Mouse (Mus musculus) intestine, embryonic 15.5 days (tissue): Measurements from ENCODE around the gene Zranb3. TPM values are rescaled to one million over a fixed set of nuclear protein-coding genes. Genes with fewer than 3 reads are reported as not detected.
A peak's percentile ranks its signal among the peaks of the same experiment; 100 is the strongest.
"Not testable (repeated sequence)": the region's sequence is repeated elsewhere in the genome, so short reads cannot be mapped to it uniquely, and the experiment has no call there.

Experiments used
- ATAC-seq: fragments of 200-750 bp; cut with Nextera tagmentation; 2 replicates; pipeline ENCODE4 v1.8.0; 2017; ENCODE audit warnings: moderate TSS enrichment, moderate library complexity
- H3K27ac ChIP-seq: fragments of 300-500 bp; sonication (generic); 2 replicates; pipeline ENCODE4 v1.5.1; 2015; ENCODE audit warnings: mild to moderate bottlenecking, inconsistent platforms
- H3K27me3 ChIP-seq: fragments of 300-500 bp; sonication (generic); replicated peaks from 2 replicates; pipeline ENCODE4 v1.6.1; 2015; ENCODE audit warnings: inconsistent platforms
- H3K36me3 ChIP-seq: fragments of 300-500 bp; sonication (generic); 2 replicates; pipeline ENCODE4 v1.6.1; 2015; ENCODE audit warnings: inconsistent platforms
- H3K4me1 ChIP-seq: fragments of 300-500 bp; sonication (generic); replicated peaks from 2 replicates; pipeline ENCODE4 v1.6.1; 2015; ENCODE audit warnings: inconsistent platforms
- H3K4me2 ChIP-seq: fragments of 300-500 bp; sonication (generic); replicated peaks from 2 replicates; pipeline ENCODE4 v1.6.1; 2015; ENCODE audit warnings: mild to moderate bottlenecking, inconsistent platforms
- H3K4me3 ChIP-seq: fragments of 300-500 bp; sonication (generic); replicated peaks from 2 replicates; pipeline ENCODE4 v1.5.1; 2015; ENCODE audit warnings: inconsistent platforms
- H3K9ac ChIP-seq: fragments of 300-500 bp; sonication (generic); 2 replicates; pipeline ENCODE4 v1.6.1; 2015; ENCODE audit warnings: inconsistent platforms
- H3K9me3 ChIP-seq: fragments of 300-500 bp; sonication (generic); 2 replicates; pipeline ENCODE4 v1.6.1; 2016; ENCODE audit warnings: inconsistent platforms
- WGBS: fragments of 180-500 bp; shearing (Covaris S2); methylation state at CpG from one replicate; pipeline ENCODE4 v1.1.7; 2015; 5-methylcytosine and 5-hydroxymethylcytosine counted together
- polyA plus RNA-seq: library from polyadenylated mRNA; unstranded; fragments of >200 nt; fragmentation: Nextera tagmentation; extraction: Ambion mirVana; gene quantifications from 2 replicates; pipeline ENCODE4 v1.2.1, GENCODE M21; 2015

Gene Zranb3
- polyA plus RNA-seq, 1 experiment from 2014 or later, result 6.7 TPM

DNA sequence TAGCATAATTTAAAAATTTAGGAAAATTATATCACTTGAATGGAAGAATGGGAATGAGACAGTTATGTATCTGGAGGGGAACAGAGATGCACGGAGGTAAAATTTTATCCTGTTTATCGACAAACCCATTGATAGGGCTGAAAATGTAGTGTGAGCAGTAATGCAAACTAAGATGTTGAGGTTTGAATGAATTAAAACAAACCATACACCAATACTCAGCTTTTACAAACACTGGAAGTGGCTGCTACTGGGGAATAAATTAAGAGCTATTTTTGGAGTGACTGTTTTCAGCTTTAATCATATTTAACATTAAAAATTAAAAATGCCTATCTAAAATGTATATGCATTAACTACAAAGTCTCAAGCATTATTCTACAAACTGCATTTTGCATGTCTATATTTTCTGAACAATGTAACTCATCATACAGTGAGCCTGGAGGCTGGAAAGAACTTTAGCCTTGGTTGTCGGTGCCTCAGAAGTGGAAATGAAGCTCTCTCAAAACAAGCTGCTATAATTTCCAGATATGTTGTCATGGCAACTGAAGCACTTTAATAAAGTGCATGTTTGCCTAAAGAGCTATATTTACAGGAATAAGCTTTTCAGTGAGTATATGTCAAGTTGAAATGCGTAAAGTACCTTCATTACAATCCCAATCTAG, 99.0 kb downstream of the Zranb3 start:
- no peaks in the 10 kb centered on the region for H3K36me3 ChIP-seq
- 83% methylated on average over 4 of the region's 4 CpGs for WGBS
- no peaks in the 10 kb centered on the region for H3K27me3 ChIP-seq
- no peak overlapping the region for H3K27ac ChIP-seq
- no peak for ATAC-seq
- no peaks in the 10 kb centered on the region for H3K9me3 ChIP-seq
- H3K4me1 ChIP-seq, result no peaks in the 10 kb centered on the region
- H3K9ac ChIP-seq, result no peak overlapping the region
- H3K4me2 ChIP-seq, result no peak overlapping the region
- H3K4me3 ChIP-seq, result no peak overlapping the region

DNA sequence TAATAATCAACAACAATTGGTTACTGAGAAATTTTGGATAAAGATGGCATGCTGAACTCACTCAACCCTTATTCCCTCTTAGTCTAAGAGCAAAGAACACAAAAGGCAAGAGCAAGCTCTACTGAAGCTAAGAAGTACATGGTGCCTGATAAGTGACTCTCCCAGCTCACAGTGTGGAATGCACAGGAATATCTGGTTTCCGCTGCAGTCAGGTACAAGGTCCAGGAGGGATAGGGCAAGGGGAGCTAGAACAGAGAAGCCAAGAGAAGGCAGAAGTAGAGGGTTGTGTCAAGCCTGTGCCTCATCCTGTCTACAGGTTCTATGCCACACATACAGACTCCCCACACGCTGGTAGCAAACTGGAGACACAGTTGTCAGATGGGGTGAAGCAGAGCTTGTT, 100.7 kb downstream of the Zranb3 start:
- no peak overlapping the region for H3K4me2 ChIP-seq
- H3K9ac ChIP-seq, result no peak overlapping the region
- no peaks in the 10 kb centered on the region for H3K27me3 ChIP-seq
- no peaks in the 10 kb centered on the region for H3K9me3 ChIP-seq
- no peak overlapping the region for H3K4me3 ChIP-seq
- WGBS, result 88% methylated on average over 2 of the region's 2 CpGs
- no peaks in the 10 kb centered on the region for H3K4me1 ChIP-seq
- H3K27ac ChIP-seq, result no peak overlapping the region
- ATAC-seq, result peak; percentile 55
- no peaks in the 10 kb centered on the region for H3K36me3 ChIP-seq

DNA sequence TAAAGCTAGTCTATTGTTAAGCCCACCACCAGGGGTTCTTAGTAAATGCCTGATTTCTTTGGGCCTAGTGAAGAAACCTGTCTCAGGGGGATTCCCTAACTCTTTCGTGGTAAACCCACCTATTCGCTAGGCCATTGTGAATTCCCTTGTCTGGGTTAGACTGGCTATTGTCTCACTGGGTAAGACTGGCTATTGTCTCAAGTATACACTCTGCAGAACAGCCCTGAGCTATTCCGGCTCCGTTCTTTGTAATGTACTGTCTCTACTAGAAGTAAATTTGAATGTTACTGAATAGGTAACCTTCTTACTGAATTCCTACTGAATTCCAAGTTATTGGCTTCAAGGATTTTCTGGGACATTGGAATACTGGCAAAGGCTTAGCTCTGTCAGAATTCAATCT, 101.9 kb downstream of the Zranb3 start:
- not testable (repeated sequence) for H3K27me3 ChIP-seq, H3K4me3 ChIP-seq, H3K4me1 ChIP-seq, H3K27ac ChIP-seq, H3K4me2 ChIP-seq, H3K9ac ChIP-seq, H3K36me3 ChIP-seq, H3K9me3 ChIP-seq, ATAC-seq
- 88% methylated on average over 4 of the region's 4 CpGs for WGBS

DNA sequence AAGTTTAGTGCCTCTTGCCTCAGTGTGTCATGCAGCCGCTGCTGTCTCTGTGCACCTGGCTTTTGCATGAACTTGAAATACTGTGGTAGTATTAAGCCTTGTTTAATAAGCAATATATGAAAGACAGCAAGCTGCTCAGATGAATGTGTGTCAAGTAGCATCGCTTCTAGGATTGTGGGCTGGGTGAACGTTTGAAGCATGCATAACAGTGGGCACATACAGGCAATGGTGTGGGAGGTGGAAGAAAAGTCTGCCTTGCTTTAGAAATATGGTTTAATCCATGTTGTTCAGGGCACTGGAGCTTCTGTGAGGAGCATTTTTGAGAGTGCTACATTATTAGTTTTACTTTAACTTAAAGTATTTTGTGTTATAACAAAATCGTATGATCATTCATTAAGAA, 109.0 kb downstream of the Zranb3 start:
- Histone ChIP-seq H3K27me3 (no peaks in the 10 kb centered on the region), H3K36me3 (no peaks in the 10 kb centered on the region), H3K9ac (no peak overlapping the region), H3K4me3 (no peak overlapping the region), H3K4me2 (no peak overlapping the region), H3K27ac (no peak overlapping the region), H3K4me1 (0 out of 2 replicates have a peak, but pooled peaks cover 4% of the 10 kb centered on the region), H3K9me3 (no peaks in the 10 kb centered on the region)
- 91% methylated on average over 4 of the region's 4 CpGs for WGBS
- ATAC-seq, result no peak

DNA sequence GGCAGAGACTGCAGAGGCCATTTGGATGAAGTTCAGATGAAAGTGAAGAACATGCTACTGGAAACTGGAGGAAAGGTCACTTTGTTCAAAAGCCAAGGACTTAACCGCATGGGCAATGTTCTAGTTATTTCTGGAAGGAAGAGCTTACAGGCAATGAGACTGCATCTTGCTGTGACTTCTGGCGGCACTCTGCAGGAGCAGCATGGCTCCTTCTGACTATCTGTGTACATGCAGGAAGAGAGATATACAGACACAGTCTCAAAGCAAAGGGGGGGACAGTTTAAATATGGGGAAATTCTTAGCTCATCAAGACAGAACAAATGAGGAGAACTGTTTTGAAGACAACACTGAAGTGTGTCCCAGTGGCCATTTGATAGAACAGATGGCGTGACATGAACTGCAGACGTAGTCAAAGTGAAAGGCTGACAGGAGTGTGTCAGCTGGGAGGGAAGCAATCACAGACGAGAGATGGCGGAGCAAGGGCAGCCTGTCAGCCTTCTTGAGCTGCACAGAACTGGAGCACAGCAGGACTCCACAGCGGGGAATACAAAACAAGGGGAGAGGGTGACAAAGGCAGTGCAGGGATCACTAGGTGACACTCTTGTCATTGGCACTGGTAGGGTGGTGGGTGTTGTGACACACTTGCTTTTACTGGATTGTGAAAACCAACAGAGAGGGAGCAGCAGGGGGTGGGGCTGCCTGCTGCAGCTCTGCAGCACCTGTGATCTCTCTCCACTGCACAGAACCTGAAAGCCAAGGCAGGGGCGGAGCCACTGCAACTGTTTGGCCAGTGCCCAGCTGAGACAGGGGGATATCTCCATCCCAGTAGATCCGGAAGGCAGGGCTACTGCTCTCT, 112.7 kb downstream of the Zranb3 start:
- Histone ChIP-seq H3K4me2 (no peak overlapping the region; the same call in 1 of the 2 replicates), H3K27me3 (no peaks in the 10 kb centered on the region), H3K4me3 (no peak overlapping the region), H3K27ac (no peak overlapping the region), H3K36me3 (no peaks in the 10 kb centered on the region), H3K9ac (no peak overlapping the region), H3K4me1 (0 out of 2 replicates have a peak, but pooled peaks cover 7% of the 10 kb centered on the region), H3K9me3 (no peaks in the 10 kb centered on the region)
- ATAC-seq, result peak; percentile 83
- whole genome bisulfite sequencing, result 62% methylated on average over 9 of the region's 9 CpGs

DNA sequence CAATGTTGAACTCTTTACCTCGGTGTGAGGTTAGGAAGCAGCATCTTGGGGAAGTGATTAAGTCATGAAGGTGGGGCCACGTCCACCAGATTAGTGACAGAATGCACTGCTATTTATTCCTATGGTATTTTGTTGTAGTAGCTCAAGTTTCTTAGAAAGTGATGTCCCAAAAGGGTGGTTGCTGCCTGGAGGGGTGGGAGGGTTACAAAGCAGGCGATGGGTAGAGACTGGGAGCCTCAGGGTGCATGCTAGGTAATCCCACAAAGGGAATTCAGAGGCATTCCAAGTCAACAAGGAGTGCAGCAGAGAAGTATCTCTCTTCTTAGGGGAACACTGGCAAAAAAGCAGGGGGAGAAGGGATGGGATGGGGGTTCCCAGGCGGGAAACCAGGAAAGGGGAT, 113.5 kb downstream of the Zranb3 start:
- no peak for ATAC-seq
- 75% methylated on average over 4 of the region's 4 CpGs for WGBS
- H3K27ac ChIP-seq, result no peak overlapping the region

DNA sequence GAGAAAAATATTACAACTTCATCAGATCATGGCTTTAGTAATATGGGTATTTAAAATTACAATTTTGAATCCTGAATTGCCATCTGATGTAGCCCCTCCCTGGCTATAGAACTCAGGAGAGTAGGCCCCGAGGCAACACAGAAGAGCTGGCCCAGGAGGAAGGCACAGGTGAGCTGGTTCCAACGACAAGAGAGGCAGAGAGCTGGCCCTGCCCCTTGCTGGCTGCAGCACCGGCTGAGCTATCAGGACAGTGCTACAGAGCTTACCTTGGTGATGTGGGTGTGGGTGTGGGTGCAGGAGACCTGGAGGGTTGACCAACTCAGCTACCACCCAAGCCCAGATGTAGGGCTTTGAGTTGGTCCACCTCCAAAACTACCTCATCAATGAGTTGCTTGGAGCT, 114.6 kb downstream of the Zranb3 start:
- no peaks in the 10 kb centered on the region for H3K36me3 ChIP-seq
- H3K9ac ChIP-seq, result no peak overlapping the region
- H3K4me2 ChIP-seq, result no peak overlapping the region
- H3K27me3 ChIP-seq, result no peaks in the 10 kb centered on the region
- H3K4me3 ChIP-seq, result no peak overlapping the region
- no peak for ATAC-seq
- WGBS, result 52% methylated on average over 3 of the region's 3 CpGs
- no peak overlapping the region for H3K27ac ChIP-seq
- no peaks in the 10 kb centered on the region for H3K9me3 ChIP-seq
- 0 out of 2 replicates have a peak, but pooled peaks cover 7% of the 10 kb centered on the region for H3K4me1 ChIP-seq

More for the DNA sequence above, 113.5 kb downstream of the Zranb3 start:
- Histone ChIP-seq H3K36me3 (no peaks in the 10 kb centered on the region), H3K9ac (no peak overlapping the region), H3K4me2 (no peak overlapping the region), H3K4me1 (0 out of 2 replicates have a peak, but pooled peaks cover 7% of the 10 kb centered on the region), H3K9me3 (no peaks in the 10 kb centered on the region), H3K4me3 (no peak overlapping the region), H3K27me3 (no peaks in the 10 kb centered on the region)

DNA sequence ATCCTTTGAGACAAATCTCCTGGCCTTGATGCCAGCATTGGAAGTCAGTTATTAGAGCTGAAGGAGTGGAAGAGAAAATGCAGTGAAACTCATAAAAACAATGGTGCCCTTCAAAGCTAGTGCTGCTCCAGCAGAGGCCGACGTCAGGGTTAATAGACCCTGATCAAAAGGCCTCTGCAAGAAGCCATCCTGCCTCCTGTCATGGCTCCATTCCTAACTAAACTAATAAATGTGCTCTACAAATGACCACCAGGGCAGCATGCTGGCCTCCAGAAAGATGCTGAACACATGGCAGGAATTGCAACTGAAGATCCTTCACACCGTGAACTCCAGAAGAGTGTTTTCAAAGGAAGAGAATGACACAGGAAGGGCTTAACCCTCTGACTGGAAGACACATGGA, 117.5 kb downstream of the Zranb3 start:
- no peaks in the 10 kb centered on the region for H3K27me3 ChIP-seq
- H3K4me3 ChIP-seq, result no peak overlapping the region
- 0 out of 2 replicates have a peak, but pooled peaks cover 5% of the 10 kb centered on the region for H3K4me1 ChIP-seq
- no peak overlapping the region for H3K27ac ChIP-seq
- no peak overlapping the region for H3K9ac ChIP-seq
- no peaks in the 10 kb centered on the region for H3K9me3 ChIP-seq
- H3K4me2 ChIP-seq, result no peak overlapping the region
- ATAC-seq, result no peak
- no peaks in the 10 kb centered on the region for H3K36me3 ChIP-seq
- WGBS, result 30% methylated on average over 3 of the region's 3 CpGs

DNA sequence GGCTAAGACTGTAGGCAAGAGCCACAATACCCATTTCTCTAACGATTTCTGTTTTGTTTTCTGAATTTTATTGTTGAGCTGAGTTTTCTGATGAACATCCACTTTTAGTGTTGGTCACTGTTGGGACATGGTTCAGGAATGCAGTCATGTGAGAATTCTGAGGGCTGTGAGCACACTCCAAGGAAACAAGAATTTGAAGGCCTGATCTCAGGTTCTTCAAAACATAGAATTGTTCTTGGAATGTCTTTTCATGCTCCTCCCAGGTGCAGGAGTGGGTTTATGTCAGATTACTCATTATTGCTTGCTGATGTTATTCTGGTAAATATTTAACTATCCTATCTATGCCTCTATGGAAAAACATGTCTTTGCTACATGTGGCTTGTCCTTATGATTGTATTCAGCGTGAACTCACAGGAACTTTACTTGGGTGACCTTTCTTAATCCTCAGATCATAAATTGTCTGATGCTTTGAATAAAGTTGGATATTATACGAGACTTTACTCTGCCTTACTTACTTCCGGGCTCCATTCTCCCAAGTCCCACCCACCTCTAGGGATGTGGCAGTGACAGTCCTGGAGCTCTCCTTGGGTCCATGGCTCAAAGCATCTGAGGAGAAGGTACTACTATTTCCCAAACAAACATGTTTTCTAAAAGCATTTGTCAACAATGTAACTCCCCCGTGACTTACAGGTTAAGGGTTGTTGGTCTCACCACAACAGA, 119.4 kb downstream of the Zranb3 start:
- H3K27ac ChIP-seq, result no peak overlapping the region
- H3K36me3 ChIP-seq, result no peaks in the 10 kb centered on the region
- H3K4me1 ChIP-seq, result 0 out of 2 replicates have a peak, but pooled peaks cover 5% of the 10 kb centered on the region
- 58% methylated on average over 5 of the region's 5 CpGs for WGBS
- peak; percentile 72 for ATAC-seq
- no peaks in the 10 kb centered on the region for H3K9me3 ChIP-seq
- H3K4me3 ChIP-seq, result no peak overlapping the region
- no peaks in the 10 kb centered on the region for H3K27me3 ChIP-seq
- H3K4me2 ChIP-seq, result no peak overlapping the region
- H3K9ac ChIP-seq, result no peak overlapping the region

DNA sequence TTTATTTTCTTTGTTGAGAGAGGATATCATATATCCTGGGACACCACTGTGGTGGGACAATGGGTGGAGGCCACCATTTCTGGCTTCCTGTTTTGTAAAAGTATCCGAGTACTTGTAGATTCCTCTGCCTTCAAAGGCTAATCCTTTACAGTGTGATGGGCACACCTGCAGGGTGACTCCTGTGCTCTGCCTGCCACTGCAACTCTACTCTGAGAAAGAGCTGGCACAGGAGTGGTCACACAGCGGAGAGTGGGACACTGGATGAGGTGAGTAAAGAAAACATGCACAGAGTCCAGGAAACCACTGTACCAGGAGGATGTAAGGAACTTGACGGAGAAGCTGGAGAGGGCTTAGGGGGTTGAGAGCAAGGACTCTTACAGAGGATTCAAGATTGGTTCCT, 120.6 kb downstream of the Zranb3 start:
- H3K27ac ChIP-seq, result no peak overlapping the region
- H3K9me3 ChIP-seq, result no peaks in the 10 kb centered on the region
- no peak overlapping the region for H3K4me2 ChIP-seq
- H3K9ac ChIP-seq, result no peak overlapping the region
- 83% methylated on average over 3 of the region's 3 CpGs for WGBS
- no peak overlapping the region for H3K4me3 ChIP-seq
- ATAC-seq, result no peak
- H3K36me3 ChIP-seq, result no peaks in the 10 kb centered on the region
- no peaks in the 10 kb centered on the region for H3K27me3 ChIP-seq
- H3K4me1 ChIP-seq, result 0 out of 2 replicates have a peak, but pooled peaks cover 5% of the 10 kb centered on the region

DNA sequence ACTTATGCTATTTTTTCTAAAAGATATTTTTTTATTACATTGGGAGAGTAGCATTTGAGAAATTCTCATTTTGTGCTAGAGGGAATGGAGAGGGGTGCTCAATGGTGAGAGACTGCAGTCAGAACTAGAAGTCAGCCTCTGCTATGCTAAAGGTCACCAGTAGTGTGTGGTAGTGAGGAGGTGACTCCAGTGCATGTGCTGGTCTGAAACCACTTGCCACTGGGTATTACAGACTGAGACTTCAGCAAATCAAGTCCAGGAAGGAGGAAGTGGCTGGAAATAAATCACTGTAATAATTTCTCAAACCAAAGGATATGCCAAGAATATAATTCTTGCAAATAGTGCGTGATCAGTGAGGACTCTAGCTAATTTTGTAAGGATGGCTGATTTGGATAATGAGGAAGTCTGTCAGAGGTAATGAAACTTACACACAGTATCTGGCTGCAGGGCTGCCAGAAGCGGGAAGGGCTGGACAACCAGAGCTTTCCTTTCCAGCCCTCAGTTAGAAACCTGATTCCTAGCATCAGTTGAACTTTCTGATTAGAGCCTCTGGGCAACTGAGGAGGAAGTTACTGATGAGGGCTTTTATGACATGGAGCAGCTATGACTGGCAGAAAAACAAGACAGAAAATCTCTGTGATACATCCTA, 121.8 kb downstream of the Zranb3 start:
- ATAC-seq, result 0 out of 2 replicates have a peak, but pooled peaks have one; percentile 13
- Histone ChIP-seq H3K4me3 (no peak overlapping the region), H3K27ac (0 out of 2 replicates have a peak overlapping the region, but pooled peaks have one; percentile 30), H3K4me2 (no peak overlapping the region), H3K9me3 (no peaks in the 10 kb centered on the region), H3K36me3 (no peaks in the 10 kb centered on the region), H3K27me3 (no peaks in the 10 kb centered on the region), H3K9ac (no peak overlapping the region), H3K4me1 (0 out of 2 replicates have a peak, but pooled peaks cover 5% of the 10 kb centered on the region)
- WGBS, result 58% methylated on average over 2 of the region's 2 CpGs

DNA sequence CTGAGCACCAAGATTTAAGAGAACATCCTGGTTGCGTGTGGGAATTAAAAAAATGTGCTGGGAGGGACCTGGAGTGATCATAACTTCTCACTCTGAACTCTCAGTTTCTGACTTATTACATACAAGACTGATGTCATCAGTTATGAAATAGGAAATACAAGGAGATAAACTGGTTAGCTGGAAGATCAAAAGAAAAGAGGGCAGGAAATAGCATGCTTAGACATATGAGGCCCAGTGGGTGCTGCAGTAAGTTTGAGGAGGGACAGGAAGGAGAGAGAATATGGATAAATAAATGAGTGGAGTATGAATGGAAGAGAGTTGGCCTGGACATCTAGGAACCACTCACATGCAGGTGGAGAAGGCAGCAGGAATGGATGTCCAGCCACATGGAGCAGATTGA, 124.7 kb downstream of the Zranb3 start:
- Histone ChIP-seq H3K27me3 (no peaks in the 10 kb centered on the region), H3K36me3 (no peaks in the 10 kb centered on the region), H3K4me2 (no peak overlapping the region), H3K9me3 (no peaks in the 10 kb centered on the region), H3K9ac (no peak overlapping the region), H3K27ac (no peak overlapping the region), H3K4me3 (no peak overlapping the region), H3K4me1 (0 out of 2 replicates have a peak, but pooled peaks cover 2% of the 10 kb centered on the region)
- no peak for ATAC-seq
- 69% methylated on average over 1 of the region's 1 CpGs for WGBS
